Mouse (Mus musculus): ENCODE data around the gene Gm20219. TPM values are rescaled to one million over a fixed set of nuclear protein-coding genes. Genes with fewer than 3 reads are reported as not detected.

Gm20219 gene
- 1.3 and 1.4 TPM in 2 replicates for polyA plus RNA-seq (2015; fragmentation: Nextera tagmentation; extraction: Ambion mirVana)

DNA sequence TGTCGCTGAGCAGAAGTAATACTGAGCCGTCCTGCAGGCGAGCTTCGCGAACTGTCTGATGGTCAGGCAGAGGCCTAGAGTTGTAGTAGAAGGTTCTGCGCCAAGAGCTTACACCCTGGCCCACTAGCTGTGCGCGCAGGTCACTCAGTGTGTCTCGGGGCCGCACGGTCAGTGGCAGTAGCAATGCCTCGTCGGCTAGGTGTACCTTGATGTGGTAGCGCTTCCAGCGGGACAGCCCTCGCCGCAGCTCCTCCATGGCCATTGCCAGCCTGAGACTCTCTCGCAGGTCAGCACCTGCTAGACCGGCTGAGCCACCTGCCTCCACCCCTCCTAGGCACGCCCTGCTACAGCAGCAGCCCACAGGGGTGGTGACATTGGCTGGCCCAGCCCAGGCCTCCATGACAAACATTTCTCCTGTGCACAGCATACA, at the start of gene Gm20219:
Gene Gm20219, minus strand, starts transcription at position 266 of the 430 bp plus-strand sequence.
- no peak within 1 kb of the TSS for H3K9ac ChIP-seq
- peak within 1 kb of the TSS; percentile 47 for H3K4me2 ChIP-seq (replicated peaks)
- 0 out of 2 replicates have a peak, but pooled peaks cover 3% of the 10 kb centered on the region for H3K4me1 ChIP-seq (replicated peaks)
- H3K36me3 ChIP-seq, result no peaks in the 10 kb centered on the region
- H3K9me3 ChIP-seq, result no peaks in the 10 kb centered on the region
- WGBS, result 54% methylated on average over 20 of the region's 20 CpGs
- H3K27ac ChIP-seq, result no peak within 1 kb of the TSS
- 0 out of 2 replicates have a peak within 1 kb of the TSS, but pooled peaks have one; percentile 15 for H3K4me3 ChIP-seq (replicated peaks)
- no peaks in the 10 kb centered on the region for H3K27me3 ChIP-seq (replicated peaks)
- peak; percentile 95 for ATAC-seq

GRCm38 (mm10) chr17:56604070-56604380, 49.8 kb upstream of the Gm20219 start:
- WGBS, result 83% methylated on average over 9 of the region's 9 CpGs
- peaks cover 6% of the 10 kb centered on the region for H3K4me1 ChIP-seq (replicated peaks)
- H3K27me3 ChIP-seq (replicated peaks), result no peaks in the 10 kb centered on the region

DNA sequence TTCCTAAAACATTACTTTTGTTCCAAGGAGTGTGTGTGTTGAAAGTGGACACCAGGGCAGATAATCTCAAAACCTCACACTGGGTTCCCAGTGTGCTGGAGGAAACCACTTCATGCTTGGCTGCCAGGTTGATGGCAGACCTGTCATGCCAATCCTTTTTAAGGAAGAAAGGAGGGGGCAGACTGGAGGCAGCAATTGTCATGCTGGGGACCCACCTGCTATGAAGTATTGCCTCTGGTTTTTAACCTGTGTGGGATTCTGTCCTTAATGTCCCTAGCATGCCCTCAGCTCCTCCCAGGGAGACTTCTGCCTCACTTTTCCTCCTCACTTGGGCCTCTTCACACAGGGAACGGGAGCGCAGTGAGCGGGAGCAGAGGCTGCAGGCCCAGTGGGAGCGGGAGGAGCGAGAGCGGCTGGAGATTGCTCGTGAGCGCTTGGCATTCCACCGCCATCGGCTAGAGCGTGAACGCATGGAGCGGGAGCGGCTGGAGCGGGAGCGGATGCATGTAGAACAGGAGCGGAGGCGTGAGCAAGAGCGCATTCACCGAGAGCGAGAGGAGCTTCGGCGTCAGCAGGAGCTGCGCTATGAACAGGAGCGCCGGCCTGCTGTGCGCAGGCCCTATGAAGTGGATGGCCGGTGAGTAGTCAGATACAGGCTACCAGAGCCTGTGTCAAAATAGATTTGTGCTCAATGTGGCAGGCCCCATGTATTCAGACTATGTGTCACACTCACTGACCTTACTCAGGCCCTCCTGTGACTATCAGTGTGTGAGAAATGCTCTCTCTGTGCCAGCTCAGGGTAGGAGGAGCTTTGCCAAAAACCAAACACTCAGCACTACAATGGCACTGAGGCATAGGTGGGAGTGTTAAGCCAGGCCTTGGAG, 49.2 kb upstream of the Gm20219 start:
- 0 out of 2 replicates have a peak, but pooled peaks have one; percentile 13 for ATAC-seq
- peaks cover 3% of the 10 kb centered on the region for H3K4me1 ChIP-seq (replicated peaks)
- WGBS, result 95% methylated on average over 28 of the region's 28 CpGs

More at GRCm38 (mm10) chr17:56604070-56604380, 49.8 kb upstream of the Gm20219 start:
- ATAC-seq, result no peak
- H3K9ac ChIP-seq, result no peak overlapping the region
- H3K4me2 ChIP-seq (replicated peaks), result no peak overlapping the region
- no peak overlapping the region for H3K4me3 ChIP-seq (replicated peaks)
- H3K9me3 ChIP-seq, result no peaks in the 10 kb centered on the region
- peaks cover 71% of the 10 kb centered on the region for H3K36me3 ChIP-seq
- no peak overlapping the region for H3K27ac ChIP-seq

DNA sequence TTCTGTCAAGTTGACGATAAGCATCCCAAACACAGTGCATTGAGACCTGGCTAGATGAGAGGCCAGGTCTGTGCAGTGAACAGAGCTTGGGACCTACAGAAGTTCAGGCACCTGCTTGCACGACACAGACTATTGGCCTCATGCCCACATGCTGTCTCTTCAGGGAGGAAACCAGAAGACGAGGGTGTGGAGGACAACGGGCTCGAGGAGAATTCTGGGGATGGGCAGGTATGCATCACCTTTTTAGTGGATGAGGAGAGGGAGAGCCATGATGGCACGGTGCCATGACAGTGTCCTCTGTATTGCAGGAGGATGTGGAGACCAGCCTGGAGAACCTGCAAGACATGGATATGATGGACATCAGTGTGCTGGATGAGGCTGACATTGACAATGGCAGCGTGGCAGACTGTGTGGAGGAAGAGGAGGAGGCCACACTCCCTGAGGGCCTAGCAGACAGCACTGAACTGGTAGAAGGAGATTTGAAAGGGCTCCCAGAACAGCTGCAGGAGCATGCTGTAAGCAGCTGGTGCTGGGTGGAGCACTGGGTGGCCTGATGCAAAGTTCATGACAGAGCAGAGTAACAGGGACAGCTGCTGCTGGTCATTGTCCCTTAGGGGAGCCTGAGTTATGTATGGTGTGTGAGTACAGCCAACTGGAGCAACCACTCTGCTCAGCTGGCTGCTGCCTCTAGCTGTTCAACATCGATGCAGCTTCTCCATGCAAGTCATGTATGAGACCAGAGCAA, 39.5 kb upstream of the Gm20219 start:
- 78% methylated on average over 8 of the region's 8 CpGs for WGBS
- H3K4me3 ChIP-seq (replicated peaks), result no peak overlapping the region
- ATAC-seq, result no peak
- H3K9me3 ChIP-seq, result no peaks in the 10 kb centered on the region
- no peak overlapping the region for H3K9ac ChIP-seq
- no peak overlapping the region for H3K27ac ChIP-seq
- H3K36me3 ChIP-seq, result peaks cover 73% of the 10 kb centered on the region
- H3K27me3 ChIP-seq (replicated peaks), result no peaks in the 10 kb centered on the region
- 0 out of 2 replicates have a peak, but pooled peaks cover 8% of the 10 kb centered on the region for H3K4me1 ChIP-seq (replicated peaks)
- no peak overlapping the region for H3K4me2 ChIP-seq (replicated peaks)

More for the DNA sequence above, 49.2 kb upstream of the Gm20219 start:
- Histone ChIP-seq H3K27ac (no peak overlapping the region), H3K27me3 (replicated peaks) (no peaks in the 10 kb centered on the region), H3K9ac (no peak overlapping the region), H3K9me3 (no peaks in the 10 kb centered on the region), H3K4me3 (replicated peaks) (no peak overlapping the region), H3K36me3 (peaks cover 71% of the 10 kb centered on the region), H3K4me2 (replicated peaks) (no peak overlapping the region)

- H3K4me1 ChIP-seq (replicated peaks), result peaks cover 15% of the 10 kb centered on the region; the same call in 1 of the 2 replicates
- no peak overlapping the region for H3K4me2 ChIP-seq (replicated peaks)
- H3K36me3 ChIP-seq, result peaks cover 75% of the 10 kb centered on the region
- no peaks in the 10 kb centered on the region for H3K9me3 ChIP-seq
- no peak for ATAC-seq
- H3K27me3 ChIP-seq (replicated peaks), result no peaks in the 10 kb centered on the region
- no peak overlapping the region for H3K9ac ChIP-seq
- H3K27ac ChIP-seq, result no peak overlapping the region
- no peak overlapping the region for H3K4me3 ChIP-seq (replicated peaks)
These were observed 38.4 kb upstream of the Gm20219 start for GRCm38 (mm10) chr17:56592553-56592952.

- Histone ChIP-seq H3K36me3 (peaks cover 53% of the 10 kb centered on the region), H3K9me3 (no peaks in the 10 kb centered on the region), H3K9ac (no peak overlapping the region), H3K27ac (no peak overlapping the region), H3K4me1 (replicated peaks) (peaks cover 29% of the 10 kb centered on the region), H3K4me3 (replicated peaks) (no peak overlapping the region), H3K4me2 (replicated peaks) (no peak overlapping the region), H3K27me3 (replicated peaks) (no peaks in the 10 kb centered on the region)
- ATAC-seq, result no peak
- WGBS, result 88% methylated on average over 4 of the region's 4 CpGs
These were observed 34.7 kb upstream of the Gm20219 start for GRCm38 (mm10) chr17:56588921-56589320.

- H3K9me3 ChIP-seq, result no peaks in the 10 kb centered on the region
- H3K9ac ChIP-seq, result no peak overlapping the region
- no peak overlapping the region for H3K27ac ChIP-seq
- H3K36me3 ChIP-seq, result peaks cover 43% of the 10 kb centered on the region
- no peak overlapping the region for H3K4me2 ChIP-seq (replicated peaks)
- no peak overlapping the region for H3K4me3 ChIP-seq (replicated peaks)
- peaks cover 36% of the 10 kb centered on the region for H3K4me1 ChIP-seq (replicated peaks)
- no peaks in the 10 kb centered on the region for H3K27me3 ChIP-seq (replicated peaks)
- WGBS, result 88% methylated on average over 1 of the region's 1 CpGs
- ATAC-seq, result no peak
These were observed 33.6 kb upstream of the Gm20219 start for GRCm38 (mm10) chr17:56587773-56588172.

GRCm38 (mm10) chr17:56585171-56585821, 31.1 kb upstream of the Gm20219 start:
- Histone ChIP-seq H3K4me1 (replicated peaks) (peaks cover 45% of the 10 kb centered on the region), H3K36me3 (peaks cover 44% of the 10 kb centered on the region)
- WGBS, result under 1% methylated on average over 61 of the region's 61 CpGs

DNA sequence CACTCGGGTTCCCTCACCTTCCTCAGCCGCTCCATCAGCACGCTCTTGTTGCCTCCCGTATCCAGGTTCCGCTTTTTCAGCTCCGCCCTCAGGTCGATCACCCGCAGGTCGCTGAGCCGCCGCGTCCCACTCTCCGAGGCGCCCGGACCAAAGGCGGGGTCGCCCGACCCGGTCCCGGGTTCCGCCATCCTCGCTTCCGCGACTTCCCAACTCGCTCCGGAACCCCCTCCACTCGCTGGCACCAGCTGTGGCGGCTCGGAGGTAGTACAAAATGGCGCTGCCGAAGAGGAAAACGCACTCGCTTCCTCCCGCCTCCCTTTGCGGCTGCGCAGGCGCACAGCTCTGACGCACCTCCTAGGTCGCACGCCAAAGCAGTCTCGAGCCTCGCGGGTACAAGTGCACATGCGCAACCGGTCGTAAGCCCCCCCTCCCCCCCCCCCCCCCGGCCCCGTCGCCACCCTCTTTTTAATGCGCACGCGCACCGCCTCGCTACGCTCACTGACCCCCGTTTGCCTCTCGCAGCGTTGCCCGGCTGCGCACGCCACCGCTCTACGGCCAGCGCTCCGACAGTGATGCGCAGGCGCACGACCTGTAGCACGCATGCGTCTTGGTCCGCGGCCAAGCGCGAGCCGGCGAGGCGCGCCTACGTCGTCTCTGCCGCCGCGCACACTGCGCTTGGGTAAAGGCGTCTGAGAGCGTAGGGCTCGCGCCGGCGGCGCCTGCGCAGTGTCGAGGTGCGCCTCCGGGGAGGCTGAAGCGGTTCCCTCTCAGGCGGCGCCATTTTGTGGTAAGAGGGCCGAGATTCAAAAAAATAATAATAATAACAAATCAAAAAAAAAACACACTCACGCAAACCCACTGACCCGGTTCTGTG, 30.3 kb upstream of the Gm20219 start, which contains the start of the genes Safb2 and Safb:
Gene Safb2, minus strand, starts transcription at position 329 of the 874 bp plus-strand sequence.
Gene Safb, plus strand, starts transcription at position 569 of the 874 bp plus-strand sequence.
- H3K4me2 ChIP-seq (replicated peaks), result peak within 1 kb of the TSS; percentile 79
- H3K4me3 ChIP-seq (replicated peaks), result peak within 1 kb of the TSS; percentile 87
- peaks cover 43% of the 10 kb centered on the region for H3K36me3 ChIP-seq
- no peaks in the 10 kb centered on the region for H3K9me3 ChIP-seq
- H3K27ac ChIP-seq, result peak within 1 kb of the TSS; percentile 97
- H3K4me1 ChIP-seq (replicated peaks), result peaks cover 43% of the 10 kb centered on the region
- H3K9ac ChIP-seq, result peak within 1 kb of the TSS; percentile 89
- H3K27me3 ChIP-seq (replicated peaks), result no peaks in the 10 kb centered on the region
- peak; percentile 96 for ATAC-seq
- WGBS, result under 1% methylated on average over 97 of the region's 101 CpGs

More at GRCm38 (mm10) chr17:56585171-56585821, 31.1 kb upstream of the Gm20219 start:
- H3K9ac ChIP-seq, result peak overlapping the region; percentile 69
- peak overlapping the region; percentile 95 for H3K27ac ChIP-seq
- peak; percentile 29 for ATAC-seq
- H3K9me3 ChIP-seq, result no peaks in the 10 kb centered on the region
- H3K4me2 ChIP-seq (replicated peaks), result peak overlapping the region; percentile 79
- no peaks in the 10 kb centered on the region for H3K27me3 ChIP-seq (replicated peaks)
- peak overlapping the region; percentile 87 for H3K4me3 ChIP-seq (replicated peaks)

- peaks cover 41% of the 10 kb centered on the region for H3K36me3 ChIP-seq
- H3K9me3 ChIP-seq, result no peaks in the 10 kb centered on the region
- peak overlapping the region; percentile 89 for H3K9ac ChIP-seq
- peak overlapping the region; percentile 76 for H3K4me2 ChIP-seq (replicated peaks)
- ATAC-seq, result peak; percentile 0; the same call in 1 of the 2 replicates
- peak overlapping the region; percentile 97 for H3K27ac ChIP-seq
- peak overlapping the region; percentile 87 for H3K4me3 ChIP-seq (replicated peaks)
- H3K4me1 ChIP-seq (replicated peaks), result peaks cover 43% of the 10 kb centered on the region
- 2% methylated on average over 33 of the region's 33 CpGs for WGBS
- H3K27me3 ChIP-seq (replicated peaks), result no peaks in the 10 kb centered on the region
These were observed 29.5 kb upstream of the Gm20219 start for GRCm38 (mm10) chr17:56583611-56584256.

DNA sequence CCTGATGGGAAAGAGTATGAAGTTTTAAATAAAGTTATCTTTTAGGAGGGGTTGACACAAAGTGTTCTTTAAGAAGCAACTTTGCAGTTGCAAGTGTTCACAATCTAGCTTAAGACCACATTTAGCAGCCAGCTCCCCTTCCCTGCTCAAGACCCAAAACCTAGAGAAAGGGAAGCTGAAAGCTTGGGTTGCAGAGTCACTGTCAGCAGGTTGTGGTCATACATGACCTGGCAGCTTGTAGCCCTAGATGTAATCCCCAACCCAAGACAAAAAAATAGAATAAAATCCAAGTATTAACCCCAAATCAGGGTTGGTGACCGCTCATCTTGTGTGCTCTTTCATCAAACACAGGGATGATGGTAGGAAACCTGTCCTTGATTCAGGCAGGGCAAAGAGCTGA, 28.9 kb upstream of the Gm20219 start:
- Histone ChIP-seq H3K9ac (peak overlapping the region; percentile 89), H3K27ac (no peak overlapping the region), H3K4me3 (replicated peaks) (peak overlapping the region; percentile 87), H3K9me3 (no peaks in the 10 kb centered on the region), H3K36me3 (peaks cover 42% of the 10 kb centered on the region), H3K4me1 (replicated peaks) (peaks cover 41% of the 10 kb centered on the region), H3K27me3 (replicated peaks) (no peaks in the 10 kb centered on the region), H3K4me2 (replicated peaks) (peak overlapping the region; percentile 76)
- no peak for ATAC-seq
- 71% methylated on average over 1 of the region's 1 CpGs for WGBS
